12 mouse cellular contexts compared by ENCODE assay signal in the genomic region with DNA sequence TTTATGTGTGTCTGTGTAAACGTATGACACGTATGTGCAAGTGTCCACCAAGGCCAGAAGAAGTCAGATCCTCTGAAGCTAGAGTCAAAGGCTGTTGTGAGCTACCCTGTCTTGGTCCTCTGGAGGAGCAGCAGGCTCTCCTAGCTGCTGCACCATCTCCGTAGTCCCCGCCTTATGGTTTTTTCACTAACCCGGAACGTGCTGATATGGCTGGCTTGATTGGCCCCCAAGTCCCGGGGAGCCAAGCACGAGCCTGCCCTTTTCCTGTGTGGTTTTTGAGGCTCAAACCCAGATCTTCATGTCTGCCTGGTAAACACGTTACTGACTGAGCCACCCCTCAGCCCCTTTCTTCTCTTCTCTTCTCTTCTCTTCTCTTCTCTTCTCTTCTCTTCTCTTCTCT. TPM values are rescaled to one million over a fixed set of nuclear protein-coding genes. Genes with fewer than 3 reads are reported as not detected.
DNase-seq lines count a peak whose midpoint lies in the region; ATAC-seq lines count a peak whose summit lies in the region.
"Had no signal": no experiment of that assay in that cellular context is flagged by ENCODE, and none has a peak within 500 bp of the region (broad histone marks: within the 10 kb centered on the region; RNA-seq: fewer than 3 reads in every experiment).

No protein-coding gene starts in this region.

- H3K4me2 ChIP-seq in kidney, embryonic 15.5 days = no peak overlapping the region

- H3K4me1 ChIP-seq in kidney, embryonic 15.5 days = peaks cover 61% of the 10 kb centered on the region

- intact Hi-C loops in heart, postnatal 14 days (cut with DNase I) = no loop called here

- DNase-seq in kidney, adult 18-20 months = no peak
- DNase-seq in thymus, postnatal 14 days = peak; percentile 87
- DNase-seq in layer of hippocampus, postnatal 36 days = no peak
- DNase-seq in layer of hippocampus, adult 9-11 months = no peak
- DNase-seq in heart, postnatal 14 days = no peak
- DNase-seq: adrenal gland, postnatal 10 days; heart, postnatal 36 days; retina, postnatal 1 day had no signal

- H3K9me3 ChIP-seq in kidney, embryonic 15.5 days (replicated peaks) = no peaks in the 10 kb centered on the region

- H3K9ac ChIP-seq in kidney, embryonic 15.5 days = no peak overlapping the region

- WGBS in kidney, embryonic 15.5 days = 85% methylated on average over 9 of the region's 9 CpGs

- no peaks in the 10 kb centered on the region for H3K36me3 ChIP-seq in kidney, embryonic 15.5 days

- no peaks in the 10 kb centered on the region for H3K27me3 ChIP-seq in kidney, embryonic 15.5 days

- no peak overlapping the region for H3K4me3 ChIP-seq in kidney, embryonic 15.5 days (replicated peaks)

- peak overlapping the region; percentile 85; the same call in 1 of the 2 replicates for H3K27ac ChIP-seq in kidney, embryonic 15.5 days

- ATAC-seq in kidney, embryonic 15.5 days (replicated peaks; ENCODE audit: low FRiP score) = no peak
- ATAC-seq in inflammation-experienced regulatory T-cells, adult 6 months = peak; percentile 94
- ATAC-seq in monocyte, adult 5-6 weeks (replicated peaks; ENCODE audit: insufficient number of reproducible peaks, low FRiP score, low TSS enrichment, poor library complexity, severe bottlenecking) = peak; percentile 88
- ATAC-seq: midbrain, embryonic 16.5 days had no signal

RNA-seq across cellular contexts. Expression of gene Elovl6, which starts 21.0 kb away (rescaled TPM):
- polyA plus RNA-seq in kidney, embryonic 15.5 days (2015; fragmentation: Nextera tagmentation; extraction: Ambion mirVana) = 46.6 and 47.6 TPM in 2 replicates
- polyA plus RNA-seq in inflammation-experienced regulatory T-cells, adult 6 months (2017; shearing (Covaris generic)) = 10 to 100 TPM in 2 of 3 experiments, 1 to 10 TPM in 1; 9.0 to 16.4 (median 11.1) TPM
- total RNA-seq in monocyte, adult 5-6 weeks (2017) = 4.9 to 14.4 TPM (median 6.5 TPM) in 3 replicates
- 10 to 100 TPM; 37.4 to 38.2 TPM for total RNA-seq in layer of hippocampus, postnatal 36 days (2021)
- 1 to 10 TPM; 1.9 to 2.6 TPM for total RNA-seq in heart, postnatal 14 days (2021)
